Mouse (Mus musculus) MEL (cell line): ENCODE data around the gene Wdr54. TPM values are rescaled to one million over a fixed set of nuclear protein-coding genes. Genes with fewer than 3 reads are reported as not detected.

Experiments
- DNase-seq: peaks from one replicate; pipeline ENCODE4 v3.0.0; 2011; ENCODE audit warnings: low read depth, low spot score
- H3K27ac ChIP-seq: 2 replicates; pipeline ENCODE4 v1.5.1; 2012; ENCODE audit warnings: low read depth, mild to moderate bottlenecking, control low read depth, low read length, moderate library complexity; ENCODE audit not compliant: control insufficient read depth
- H3K27me3 ChIP-seq, 2 experiments: fragments of 150-350 bp in 1 of 2; sonication (generic) in 1 of 2; 2 replicates each; pipeline ENCODE4 v1.6.1; 2012; ENCODE audit warnings: low read length in 2 of 2, mild to moderate bottlenecking in 2 of 2, improper control_type of control experiment in 1 of 2, moderate library complexity in 1 of 2; ENCODE audit not compliant: insufficient read depth in 2 of 2, control insufficient read depth in 1 of 2
- H3K36me3 ChIP-seq, 2 experiments: 2 replicates each; pipeline ENCODE4 v1.6.1; 2012 to 2014; ENCODE audit warnings: low read length in 2 of 2, improper control_type of control experiment in 1 of 2, inconsistent platforms in 1 of 2, mild to moderate bottlenecking in 1 of 2; ENCODE audit not compliant: insufficient read depth in 2 of 2, control insufficient read depth in 1 of 2
- H3K4me1 ChIP-seq, 2 experiments: fragments of 150-350 bp in 1 of 2; sonication (generic) in 1 of 2; 2 replicates each; pipeline ENCODE4 v1.6.1; 2012; ENCODE audit warnings: low read length in 2 of 2, improper control_type of control experiment in 1 of 2, mild to moderate bottlenecking in 1 of 2; ENCODE audit not compliant: insufficient read depth in 2 of 2, control insufficient read depth in 1 of 2
- H3K4me3 ChIP-seq, 2 experiments: fragments of 150-350 bp in 1 of 2; sonication (generic) in 1 of 2; 2 replicates each; pipeline ENCODE4 v1.5.1; 2012; ENCODE audit warnings: low read depth in 2 of 2, low read length in 2 of 2, mild to moderate bottlenecking in 2 of 2, moderate library complexity in 2 of 2, control low read depth in 1 of 2, improper control_type of control experiment in 1 of 2; ENCODE audit not compliant: control insufficient read depth in 1 of 2, insufficient read depth in 1 of 2
- H3K79me2 ChIP-seq: 2 replicates; pipeline ENCODE4 v1.6.1; 2012; ENCODE audit warnings: mild to moderate bottlenecking, low read length, moderate library complexity; ENCODE audit not compliant: control insufficient read depth, poor library complexity, insufficient read depth
- H3K9ac ChIP-seq: 2 replicates; pipeline ENCODE4 v1.6.1; 2012; ENCODE audit warnings: low read depth, mild to moderate bottlenecking, control low read depth, low read length, moderate library complexity; ENCODE audit not compliant: control insufficient read depth, poor library complexity, severe bottlenecking
- H3K9me3 ChIP-seq: fragments of 150-350 bp; sonication (generic); replicated peaks from 2 replicates; pipeline ENCODE4 v1.6.1; 2012; ENCODE audit warnings: mild to moderate bottlenecking, low read length, improper control_type of control experiment, moderate library complexity; ENCODE audit not compliant: insufficient read depth
- GABPA ChIP-seq: IDR thresholded peaks from 2 replicates; pipeline ENCODE4 v1.6.1; 2012; ENCODE audit warnings: low read depth, mild to moderate bottlenecking, inconsistent platforms, low read length, improper control_type of control experiment, moderate library complexity
- KAT2A ChIP-seq: conservative IDR thresholded peaks from 2 replicates; pipeline ENCODE4 v1.6.1; 2012; ENCODE audit warnings: low read depth, low read length, improper control_type of control experiment, inconsistent platforms
- MEF2A ChIP-seq: IDR thresholded peaks from 2 replicates; pipeline ENCODE4 v1.6.1; 2014; ENCODE audit warnings: low read depth, mild to moderate bottlenecking, inconsistent platforms, low read length, improper control_type of control experiment; ENCODE audit not compliant: poor library complexity, insufficient replicate concordance, severe bottlenecking; ENCODE audit errors: extremely low read depth
- MXI1 ChIP-seq: IDR thresholded peaks from 2 replicates; pipeline ENCODE4 v1.6.1; 2011; ENCODE audit warnings: mild to moderate bottlenecking, low read depth, low read length, improper control_type of control experiment
- MYC ChIP-seq: IDR thresholded peaks from 2 replicates; pipeline ENCODE4 v1.6.1; 2011; ENCODE audit warnings: low read depth, mild to moderate bottlenecking, low read length, improper control_type of control experiment, moderate library complexity
- NELFE ChIP-seq: IDR thresholded peaks from 2 replicates; pipeline ENCODE4 v1.6.1; 2011; ENCODE audit warnings: low read depth, low read length, improper control_type of control experiment
- NRF1 ChIP-seq: IDR thresholded peaks from 2 replicates; pipeline ENCODE4 v1.6.1; 2014; ENCODE audit warnings: low read depth, mild to moderate bottlenecking, inconsistent platforms, low read length, improper control_type of control experiment, moderate library complexity; ENCODE audit not compliant: poor library complexity, insufficient read depth, severe bottlenecking
- POLR2AphosphoS2 ChIP-seq: IDR thresholded peaks from 2 replicates; pipeline ENCODE4 v1.6.1; 2011; ENCODE audit warnings: low read length, improper control_type of control experiment
- RCOR1 ChIP-seq: IDR thresholded peaks from 2 replicates; pipeline ENCODE4 v1.6.1; 2012; ENCODE audit warnings: low read depth, mild to moderate bottlenecking, inconsistent platforms, low read length, improper control_type of control experiment
- SMC3 ChIP-seq: IDR thresholded peaks from 2 replicates; pipeline ENCODE4 v1.6.1; 2011; ENCODE audit warnings: low read depth, low read length, improper control_type of control experiment
- TAL1 ChIP-seq: IDR thresholded peaks from 2 replicates; pipeline ENCODE4 v1.6.1; 2012; ENCODE audit warnings: mild to moderate bottlenecking, inconsistent platforms, low read length, moderate library complexity, mixed read lengths
- TCF12 ChIP-seq: IDR thresholded peaks from 2 replicates; pipeline ENCODE4 v1.6.1; 2014; ENCODE audit warnings: low read depth, mild to moderate bottlenecking, inconsistent platforms, low read length, improper control_type of control experiment, moderate library complexity
- UBTF ChIP-seq: IDR thresholded peaks from 2 replicates; pipeline ENCODE4 v1.6.1; 2012; ENCODE audit warnings: low read depth, mild to moderate bottlenecking, inconsistent platforms, low read length, improper control_type of control experiment, moderate library complexity, borderline replicate concordance; ENCODE audit not compliant: insufficient read depth
- USF2 ChIP-seq, 2 experiments: IDR thresholded peaks; 2 replicates each; pipeline ENCODE4 v1.6.1; 2011 to 2012; ENCODE audit warnings: improper control_type of control experiment in 2 of 2, low read length in 2 of 2, borderline replicate concordance in 1 of 2, inconsistent platforms in 1 of 2, low read depth in 1 of 2, mild to moderate bottlenecking in 1 of 2; ENCODE audit not compliant: insufficient read depth in 1 of 2
- ZMIZ1 ChIP-seq: IDR thresholded peaks from 2 replicates; pipeline ENCODE4 v1.6.1; 2012; ENCODE audit warnings: low read depth, mild to moderate bottlenecking, inconsistent platforms, low read length, improper control_type of control experiment, moderate library complexity
- ZNF384 ChIP-seq: IDR thresholded peaks from 2 replicates; pipeline ENCODE4 v1.6.1; 2012; ENCODE audit warnings: low read depth, mild to moderate bottlenecking, inconsistent platforms, low read length, improper control_type of control experiment
- polyA plus RNA-seq, 2 experiments: library from polyadenylated mRNA; stranded (reverse) in 1 of 2; unstranded in 1 of 2; fragments of >175 nt in 1 of 2; fragments of >200 nt in 1 of 2; gene quantifications; 2 replicates each; pipeline versions ENCODE4 v1.2.1 to v1.2.4; 2012; ENCODE audit warnings: low replicate concordance in 2 of 2, low read depth in 1 of 2; ENCODE audit not compliant: insufficient read length in 2 of 2, insufficient read depth in 1 of 2, missing spikeins in 1 of 2
- total RNA-seq: library from RNA; depleted of rRNA; stranded (reverse); fragments of 300-350 nt; gene quantifications from 2 replicates; pipeline ENCODE4 v1.2.3, GENCODE M21; 2012

Gene Wdr54
- total and polyA plus RNA-seq, 3 experiments, result 3.2 to 4.6 TPM; not detected in 1

DNA sequence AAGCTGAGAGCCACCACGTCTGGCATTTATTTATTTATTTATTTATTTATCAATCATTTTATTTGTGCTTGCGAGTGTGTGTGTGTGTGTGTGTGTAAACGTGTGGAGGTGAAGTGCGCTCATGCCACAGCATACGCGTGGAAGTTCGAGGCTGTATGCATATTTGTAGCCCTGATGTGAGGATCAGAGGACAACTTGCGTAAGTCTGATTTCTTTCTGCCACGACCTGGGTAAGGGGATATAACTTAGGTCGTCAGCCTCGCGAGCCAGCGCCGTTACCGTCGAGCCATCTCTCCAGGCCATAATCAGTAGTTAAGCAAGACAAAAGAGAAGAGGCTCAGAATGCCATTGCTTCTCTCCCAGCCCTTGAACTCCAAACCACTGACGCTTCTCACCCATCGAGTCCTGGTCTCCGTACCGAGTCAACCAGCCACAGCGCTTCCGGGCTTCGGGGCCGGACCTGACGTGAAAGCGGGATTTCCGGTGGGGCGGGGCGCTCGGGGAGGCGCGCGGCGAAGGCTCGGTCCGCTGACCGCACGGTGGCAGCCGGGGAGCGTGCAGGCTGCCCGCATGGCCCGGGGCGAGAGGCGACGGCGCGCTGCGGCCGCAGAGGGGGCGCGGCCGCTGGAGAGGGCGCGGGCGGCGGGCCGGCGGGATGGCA lies 41.1 kb downstream of the Wdr54 start, which contains the start of gene Mogs (continued):
- TF ChIP-seq UBTF (no peak), TAL1 (no peak), KAT2A (no peak; the same call in 1 of the 2 replicates), RCOR1 (no peak), ZMIZ1 (peak; percentile 72), SMC3 (no peak), GABPA (no peak), NELFE (peak; percentile 96), MEF2A (no peak), NRF1 (peak; percentile 41; the same call in 1 of the 2 replicates), MXI1 (peak; percentile 88), POLR2AphosphoS2 (peak; percentile 95), TCF12 (peak; percentile 61), MYC (no peak)

GRCm38 (mm10) chr6:83111510-83112136 lies 44.6 kb downstream of the Wdr54 start:
- Histone ChIP-seq H3K36me3 (peaks cover 0 to 11% of the 10 kb centered on the region in 2 experiments; a peak in 3 of 4 replicates), H3K27ac (no peak overlapping the region), H3K79me2 (peaks cover 29% of the 10 kb centered on the region), H3K27me3 (no peaks in the 10 kb centered on the region), H3K9ac (no peak overlapping the region), H3K4me1 (peaks cover 0 to 3% of the 10 kb centered on the region in 2 experiments; a peak in 3 of 4 replicates), H3K4me3 (no peak overlapping the region), H3K9me3 (no peaks in the 10 kb centered on the region)
- TF ChIP-seq USF2 (IDR thresholded peaks at IDR 0.05; ENCODE audit: borderline replicate concordance in 1 of 2, insufficient read depth in 1 of 2, low read depth in 1 of 2, low read length in 2 of 2) (no peak), MEF2A (no peak), TAL1 (peak; percentile 20; the same call in 1 of the 2 replicates), MYC (no peak), ZNF384 (peak; percentile 78), NRF1 (no peak)
- no peak for DNase-seq
